Mouse (Mus musculus) C2C12 (cell line): ENCODE data around the gene Xpa. TPM values are rescaled to one million over a fixed set of nuclear protein-coding genes. Genes with fewer than 3 reads are reported as not detected.

ENCODE experiments used
- H3K27me3 ChIP-seq: one replicate; pipeline ENCODE4 v1.6.1; 2011; ENCODE audit not compliant: control insufficient read depth, insufficient read depth, insufficient read length
- H3K36me3 ChIP-seq: one replicate; pipeline ENCODE4 v1.6.1; 2011; ENCODE audit not compliant: control insufficient read depth, insufficient read depth
- H3K4me3 ChIP-seq: one replicate; pipeline ENCODE4 v1.5.1; 2011; ENCODE audit warnings: mild to moderate bottlenecking, control low read depth; ENCODE audit not compliant: poor library complexity, insufficient read depth, severe bottlenecking
- H3K79me2 ChIP-seq: one replicate; pipeline ENCODE4 v1.6.1; 2011; ENCODE audit not compliant: control insufficient read depth, insufficient read depth
- H3K79me3 ChIP-seq: one replicate; pipeline ENCODE4 v1.6.1; 2011; ENCODE audit warnings: low read depth, control low read depth
- H3ac ChIP-seq: one replicate; pipeline ENCODE3; 2011; ENCODE audit warnings: low read depth; ENCODE audit not compliant: control insufficient read depth, insufficient read length
- CEBPB ChIP-seq: IDR thresholded peaks from one replicate; pipeline ENCODE4 v1.6.1; 2011; ENCODE audit warnings: low read depth, mild to moderate bottlenecking, control low read depth, moderate library complexity
- CTCF ChIP-seq: IDR thresholded peaks from one replicate; pipeline ENCODE4 v1.5.1; 2011; ENCODE audit not compliant: control insufficient read depth, insufficient read depth, insufficient read length
- FOSL1 ChIP-seq: IDR thresholded peaks from one replicate; pipeline ENCODE4 v1.8.0; 2011; ENCODE audit warnings: mild to moderate bottlenecking, low read length; ENCODE audit not compliant: poor library complexity, insufficient read depth, severe bottlenecking
- MAX ChIP-seq: IDR thresholded peaks from one replicate; pipeline ENCODE4 v1.6.1; 2011; ENCODE audit warnings: mild to moderate bottlenecking, control low read depth
- MYOD1 ChIP-seq: IDR thresholded peaks from one replicate; pipeline ENCODE4 v1.6.1; 2011; ENCODE audit warnings: low read depth; ENCODE audit not compliant: control insufficient read depth, insufficient read length
- MYOG ChIP-seq: IDR thresholded peaks from one replicate; pipeline ENCODE4 v1.6.1; 2011; ENCODE audit not compliant: control insufficient read depth, insufficient read length; ENCODE audit errors: extremely low read depth
- USF1 ChIP-seq: IDR thresholded peaks from one replicate; pipeline ENCODE4 v1.6.1; 2011; ENCODE audit warnings: low read depth, mild to moderate bottlenecking, control low read depth, moderate library complexity
- polyA plus RNA-seq: library from polyadenylated mRNA; unstranded; fragments of >200 nt; fragmentation: generic; extraction: Trizol; gene quantifications from one replicate; pipeline ENCODE4 v1.2.1, GENCODE M21; 2012; ENCODE audit warnings: missing spikeins

The Xpa gene
- polyA plus RNA-seq, 1 experiment: 11.5 TPM

DNA sequence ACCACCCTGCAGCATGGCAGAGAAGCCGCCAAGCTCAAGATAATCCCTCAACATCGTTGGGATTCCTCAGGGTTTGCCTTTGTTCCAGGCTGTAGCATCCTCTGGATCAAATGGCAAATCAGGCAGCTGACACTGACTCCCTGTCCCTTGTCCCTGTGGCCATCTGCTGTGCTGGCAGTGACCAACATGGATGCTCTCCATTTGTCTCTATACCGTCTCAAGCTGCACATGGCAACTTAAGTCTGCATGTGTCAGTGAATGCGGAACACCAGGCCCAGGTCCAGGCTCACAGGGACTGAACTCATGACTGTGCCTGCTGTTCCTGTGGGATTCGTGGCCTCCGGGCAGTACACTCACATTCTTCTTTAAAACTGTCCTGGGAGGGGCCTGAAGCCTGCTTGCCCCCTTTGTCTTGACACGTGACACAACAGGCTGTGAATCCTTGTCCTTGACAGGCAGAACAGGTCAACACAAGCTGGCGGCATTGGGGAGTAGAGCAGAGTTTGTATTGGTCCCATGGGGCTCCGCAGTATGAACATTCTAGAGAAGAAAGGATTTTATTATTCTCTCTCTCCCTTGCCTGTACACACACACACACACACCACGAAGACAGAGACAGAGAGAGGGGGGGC is 79.5 kb downstream of the Xpa start:
- Histone ChIP-seq H3ac (no peak overlapping the region), H3K4me3 (no peak overlapping the region), H3K79me2 (no peaks in the 10 kb centered on the region), H3K36me3 (peaks cover 73% of the 10 kb centered on the region), H3K27me3 (no peaks in the 10 kb centered on the region), H3K79me3 (no peaks in the 10 kb centered on the region)
- TF ChIP-seq CEBPB: no peak
- no peak for TF ChIP-seq MYOD1
- TF ChIP-seq FOSL1: no peak
- no peak for TF ChIP-seq USF1
- no peak for TF ChIP-seq MAX
- TF ChIP-seq CTCF: no peak
- no peak for TF ChIP-seq MYOG

DNA sequence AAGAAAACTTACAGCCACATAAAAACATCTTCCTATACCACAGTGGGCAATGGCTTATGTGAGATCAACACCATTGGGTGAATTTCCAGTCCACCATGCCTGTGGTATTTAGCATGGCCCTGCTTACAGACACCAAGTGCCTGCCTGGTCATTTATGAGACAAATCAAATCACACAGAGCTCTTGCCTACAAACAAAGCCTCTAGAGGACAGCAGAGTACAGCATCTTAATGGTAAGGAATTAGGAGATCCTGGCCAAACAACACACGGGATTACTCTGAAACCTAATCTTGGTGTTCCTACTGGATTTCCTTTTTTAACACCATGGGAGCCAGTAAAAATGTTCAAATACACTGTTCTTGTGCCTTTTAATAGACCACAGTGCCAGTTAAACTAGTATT is 80.8 kb downstream of the Xpa start:
- H3ac ChIP-seq: no peak overlapping the region
- no peak for TF ChIP-seq MAX
- no peak for TF ChIP-seq USF1
- no peak for TF ChIP-seq CTCF
- no peak for TF ChIP-seq CEBPB
- no peak for TF ChIP-seq FOSL1
- TF ChIP-seq MYOD1: no peak
- TF ChIP-seq MYOG: no peak
- no peak overlapping the region for H3K4me3 ChIP-seq
- H3K27me3 ChIP-seq: no peaks in the 10 kb centered on the region
- peaks cover 63% of the 10 kb centered on the region for H3K36me3 ChIP-seq
- no peaks in the 10 kb centered on the region for H3K79me2 ChIP-seq
- H3K79me3 ChIP-seq: no peaks in the 10 kb centered on the region

DNA sequence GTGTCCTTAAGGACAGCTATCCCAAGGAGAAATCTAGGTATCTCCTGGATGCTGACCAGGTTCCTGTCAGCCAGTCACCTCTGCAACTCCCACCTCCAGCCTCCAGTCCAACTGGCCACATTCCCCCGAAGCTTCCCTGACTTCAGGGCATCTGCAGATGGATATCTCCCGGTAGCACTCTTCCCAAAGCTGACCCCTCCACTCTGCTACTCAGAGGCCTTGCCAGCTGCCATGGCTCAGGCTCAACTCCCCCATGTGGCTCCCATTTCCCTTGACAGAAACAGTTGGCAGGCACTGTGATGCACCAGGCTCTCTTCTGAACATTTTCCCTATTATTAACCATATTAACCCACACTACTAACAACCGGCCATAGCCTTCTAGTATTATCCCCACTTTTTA is 84.8 kb downstream of the Xpa start:
- H3K27me3 ChIP-seq: no peaks in the 10 kb centered on the region
- H3K36me3 ChIP-seq: peaks cover 23% of the 10 kb centered on the region
- no peaks in the 10 kb centered on the region for H3K79me2 ChIP-seq
- H3K79me3 ChIP-seq: no peaks in the 10 kb centered on the region
- H3ac ChIP-seq: no peak overlapping the region
- H3K4me3 ChIP-seq: no peak overlapping the region
- TF ChIP-seq CEBPB (no peak), MYOG (no peak), MAX (no peak), FOSL1 (no peak), MYOD1 (no peak), CTCF (no peak), USF1 (no peak)

DNA sequence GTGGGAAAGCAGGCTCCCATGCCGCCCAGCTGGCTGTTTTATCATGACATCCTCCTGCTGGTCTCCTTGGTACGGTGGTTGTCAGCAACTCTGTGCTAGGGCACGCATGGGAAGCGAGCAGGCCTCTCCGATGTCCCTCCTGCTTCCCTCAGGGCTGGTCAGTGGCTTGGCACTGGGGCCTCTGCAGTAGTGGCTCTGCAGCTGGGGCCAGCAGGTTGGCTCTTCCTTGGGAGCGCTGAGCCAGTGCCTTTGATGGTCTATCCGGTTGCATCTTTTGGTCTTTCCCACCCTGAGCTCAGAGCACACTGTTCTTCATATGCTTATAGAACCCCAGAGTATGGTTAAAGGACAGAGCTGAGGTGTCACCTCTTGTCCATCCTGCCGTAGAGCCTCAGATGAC is 86.0 kb downstream of the Xpa start:
- H3K79me2 ChIP-seq: no peaks in the 10 kb centered on the region
- no peak overlapping the region for H3ac ChIP-seq
- H3K36me3 ChIP-seq: peaks cover 11% of the 10 kb centered on the region
- no peaks in the 10 kb centered on the region for H3K79me3 ChIP-seq
- H3K27me3 ChIP-seq: no peaks in the 10 kb centered on the region
- H3K4me3 ChIP-seq: no peak overlapping the region
- TF ChIP-seq MYOD1 (no peak), CTCF (no peak), MAX (no peak), USF1 (no peak), FOSL1 (no peak), CEBPB (no peak), MYOG (no peak)

Other genes starting within 250 kb of the Xpa start
- gene Tdrd7, start 231.0 kb downstream of the Xpa start, polyA plus RNA-seq: 18.0 TPM
- gene Tmod1, start 157.4 kb downstream of the Xpa start, polyA plus RNA-seq: 0.34 TPM
- gene Ncbp1, start 57.7 kb downstream of the Xpa start, polyA plus RNA-seq: 73.4 TPM
- 15.5 TPM for gene Tstd2, start 57.6 kb downstream of the Xpa start, polyA plus RNA-seq
- not detected for gene Foxe1, start 147.3 kb upstream of the Xpa start, polyA plus RNA-seq
- gene Trmo, start 193.1 kb upstream of the Xpa start, polyA plus RNA-seq: 2.2 TPM
- gene Hemgn, start 217.2 kb upstream of the Xpa start, polyA plus RNA-seq: not detected